Mouse (Mus musculus) small intestine, adult 2 months (tissue): ENCODE measurements at regions not wholly inside any gene's neighbourhood (a gene's known extent, or its start where the extent isn't known, plus 50 kb on each side); places are given as distances from the start of the nearest gene placed in this dataset.

Experiments
- H3K27ac ChIP-seq: fragments of 200-500 bp; 2 replicates; pipeline ENCODE4 v1.5.1; 2012; ENCODE audit warnings: low read depth, low read length, control low read depth, inconsistent platforms; ENCODE audit not compliant: insufficient read depth
- H3K27me3 ChIP-seq: fragments of 200-500 bp; 2 replicates; pipeline ENCODE4 v1.6.1; 2012; ENCODE audit warnings: mild to moderate bottlenecking, moderate library complexity, low read length, inconsistent platforms; ENCODE audit not compliant: control insufficient read depth, insufficient read depth
- H3K36me3 ChIP-seq: fragments of 200-500 bp; 2 replicates; pipeline ENCODE4 v1.6.1; 2012; ENCODE audit warnings: mild to moderate bottlenecking, low read length, control low read depth, inconsistent platforms; ENCODE audit not compliant: control insufficient read depth, insufficient read depth
- H3K4me1 ChIP-seq: fragments of 200-500 bp; 2 replicates; pipeline ENCODE4 v1.6.1; 2012; ENCODE audit warnings: low read length, inconsistent platforms, mixed read lengths; ENCODE audit not compliant: control insufficient read depth, insufficient read depth, insufficient read length
- H3K4me3 ChIP-seq: fragments of 200-500 bp; 2 replicates; pipeline ENCODE4 v1.5.1; 2012; ENCODE audit warnings: low read depth, mild to moderate bottlenecking, control low read depth, inconsistent platforms, low read length, moderate library complexity
- CTCF ChIP-seq: fragments of 200-500 bp; IDR thresholded peaks from 2 replicates; pipeline ENCODE4 v1.5.1; 2012; ENCODE audit warnings: low read depth, mild to moderate bottlenecking, control low read depth, inconsistent platforms, low read length, moderate library complexity, mixed read lengths; ENCODE audit not compliant: insufficient replicate concordance, insufficient read length; ENCODE audit errors: extremely low read depth
- POLR2A ChIP-seq: fragments of 200-500 bp; IDR thresholded peaks from 2 replicates; pipeline ENCODE4 v1.6.1; 2012; ENCODE audit warnings: low read depth, mild to moderate bottlenecking, control low read depth, inconsistent platforms, low read length, moderate library complexity
- WGBS: fragments of 180-500 bp; shearing (Covaris S2); methylation state at CpG from one replicate; pipeline ENCODE4 v1.1.7; 2018; 5-methylcytosine and 5-hydroxymethylcytosine counted together

DNA sequence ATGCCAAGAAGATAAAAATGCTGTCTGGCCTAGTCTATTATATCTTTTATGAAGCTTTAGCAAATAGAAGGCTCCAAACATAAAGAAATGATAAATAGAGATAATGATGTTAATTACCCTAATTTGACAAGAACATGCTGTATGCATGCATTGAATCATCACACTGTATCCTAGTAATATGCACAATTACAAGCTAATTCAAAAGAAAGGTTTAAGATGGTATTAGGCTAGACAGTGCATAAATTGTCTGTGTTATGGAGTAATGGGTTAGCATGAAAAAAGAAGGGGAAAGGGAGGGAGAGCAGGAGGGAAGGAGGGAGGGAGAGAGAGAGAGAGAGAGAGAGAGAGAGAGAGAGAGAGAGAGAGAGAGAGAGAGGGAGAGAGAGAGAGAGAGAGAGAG, 604.7 kb downstream of the Ipo11 start:
- no peaks in the 10 kb centered on the region for H3K27me3 ChIP-seq
- no peak overlapping the region for H3K27ac ChIP-seq
- no peaks in the 10 kb centered on the region for H3K4me1 ChIP-seq
- H3K36me3 ChIP-seq = no peaks in the 10 kb centered on the region
- TF ChIP-seq POLR2A = no peak
- TF ChIP-seq CTCF = no peak
- no peak overlapping the region for H3K4me3 ChIP-seq

DNA sequence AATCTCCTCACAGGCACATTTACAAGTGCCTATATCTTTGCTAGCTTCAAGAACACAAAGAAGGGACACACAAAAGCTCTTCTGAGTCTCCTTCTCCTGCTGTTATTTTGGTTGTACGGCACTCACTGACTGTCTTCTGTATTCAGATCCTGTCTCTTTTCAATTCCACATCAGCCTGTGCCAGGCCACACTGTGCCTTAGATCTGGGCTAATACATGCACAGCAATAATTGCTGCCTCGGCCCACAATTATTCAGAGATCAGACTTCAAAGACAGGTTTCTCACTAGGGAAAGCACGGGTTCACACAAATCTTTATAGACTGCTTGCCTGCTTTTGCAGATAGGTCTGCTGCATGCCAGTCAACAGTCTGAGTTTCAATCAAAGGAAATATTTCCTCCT, 617.8 kb downstream of the Ipo11 start:
- WGBS = 84% methylated on average over 3 of the region's 3 CpGs
- TF ChIP-seq CTCF = no peak
- TF ChIP-seq POLR2A = no peak
- no peaks in the 10 kb centered on the region for H3K27me3 ChIP-seq

DNA sequence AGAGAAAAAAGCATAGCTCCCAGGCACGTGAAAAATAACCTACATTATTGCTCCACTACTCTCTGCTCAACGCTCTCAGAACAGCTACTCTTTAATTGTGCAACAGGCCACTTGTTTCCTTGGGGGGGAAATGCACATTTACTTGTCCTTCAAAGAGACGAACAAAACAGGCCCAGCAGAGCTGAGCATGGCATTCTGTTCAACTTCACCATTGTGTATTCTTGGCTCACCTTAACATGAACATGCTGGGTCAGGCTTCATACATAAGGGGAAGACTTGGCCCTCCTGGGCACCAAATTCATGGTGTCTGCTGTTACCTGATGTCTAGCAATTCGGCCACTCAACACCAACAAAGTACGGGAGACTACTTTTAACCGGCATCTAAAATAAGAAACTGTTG, 618.3 kb downstream of the Ipo11 start:
- no peak for TF ChIP-seq POLR2A
- no peak for TF ChIP-seq CTCF
- no peaks in the 10 kb centered on the region for H3K4me1 ChIP-seq
- no peak overlapping the region for H3K4me3 ChIP-seq
- H3K36me3 ChIP-seq = no peaks in the 10 kb centered on the region
- WGBS = 80% methylated on average over 6 of the region's 6 CpGs
- H3K27ac ChIP-seq = no peak overlapping the region
- H3K27me3 ChIP-seq = no peaks in the 10 kb centered on the region

More for the DNA sequence above, 617.8 kb downstream of the Ipo11 start:
- Histone ChIP-seq H3K4me1 (no peaks in the 10 kb centered on the region), H3K36me3 (no peaks in the 10 kb centered on the region), H3K4me3 (no peak overlapping the region), H3K27ac (no peak overlapping the region)

DNA sequence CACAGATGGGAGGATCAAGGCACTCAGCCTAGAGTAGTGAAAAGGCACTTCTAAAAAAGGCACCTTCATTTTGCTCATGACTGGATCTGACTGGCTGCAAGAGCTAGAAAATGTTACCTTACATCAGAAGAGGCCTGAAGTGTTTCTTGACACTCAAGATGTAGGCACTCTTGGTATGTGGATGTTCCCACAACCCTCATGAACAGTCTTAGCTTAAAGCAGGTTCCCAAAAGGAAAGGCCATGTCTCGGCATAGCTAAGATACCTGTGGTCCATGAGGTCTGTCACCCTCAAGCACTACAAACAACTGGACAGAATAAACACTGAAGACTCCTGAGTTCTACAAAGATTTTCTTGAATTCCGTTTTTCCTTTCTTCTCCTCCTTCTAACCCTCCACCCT, 619.5 kb downstream of the Ipo11 start:
- H3K4me1 ChIP-seq = no peaks in the 10 kb centered on the region
- H3K27ac ChIP-seq = no peak overlapping the region
- H3K4me3 ChIP-seq = no peak overlapping the region
- no peak for TF ChIP-seq POLR2A
- no peak for TF ChIP-seq CTCF
- H3K27me3 ChIP-seq = no peaks in the 10 kb centered on the region
- no peaks in the 10 kb centered on the region for H3K36me3 ChIP-seq
- 78% methylated on average over 2 of the region's 2 CpGs for WGBS

DNA sequence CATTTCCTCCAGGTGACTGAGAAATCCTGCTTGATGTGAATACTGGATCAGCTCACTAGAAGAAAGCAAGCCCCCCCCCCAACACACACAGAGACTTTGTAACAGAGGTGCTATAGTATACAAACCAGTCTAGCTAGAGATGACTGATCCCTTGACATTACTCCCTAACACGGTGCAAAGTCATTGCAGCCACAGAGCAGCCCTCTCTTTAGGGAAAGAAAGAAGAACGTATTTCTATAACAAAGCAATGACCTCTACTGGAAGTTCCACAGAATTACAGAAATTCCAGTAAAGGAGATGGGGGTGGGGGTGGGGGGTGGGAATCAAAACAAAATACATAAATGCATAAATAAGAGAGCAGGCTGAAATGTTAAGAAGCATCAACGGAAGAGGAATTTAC, 655.6 kb downstream of the Ipo11 start:
- Histone ChIP-seq H3K36me3 (no peaks in the 10 kb centered on the region), H3K27me3 (no peaks in the 10 kb centered on the region), H3K4me3 (no peak overlapping the region), H3K4me1 (no peaks in the 10 kb centered on the region), H3K27ac (no peak overlapping the region)
- TF ChIP-seq POLR2A = no peak
- no peak for TF ChIP-seq CTCF
- WGBS = 49% methylated on average over 3 of the region's 3 CpGs

DNA sequence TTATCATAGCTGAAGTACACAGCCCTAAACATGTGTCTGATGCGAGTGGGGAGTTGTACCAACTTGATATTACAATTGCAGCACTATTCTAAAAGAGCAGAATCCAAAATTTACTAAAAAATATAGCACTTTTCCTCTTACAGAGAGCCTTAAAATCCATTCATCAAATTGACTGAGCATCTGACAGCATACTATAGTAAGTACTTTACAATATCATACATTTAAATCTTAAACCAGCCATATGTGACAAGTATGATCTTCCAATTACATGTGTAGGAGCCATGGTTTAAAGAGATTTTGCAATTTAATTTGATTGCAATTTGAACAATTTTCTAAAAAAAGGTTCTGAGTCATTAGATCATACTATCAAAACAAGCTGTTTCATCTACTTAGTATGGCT, 676.9 kb downstream of the Ipo11 start:
- Histone ChIP-seq H3K27me3 (no peaks in the 10 kb centered on the region), H3K36me3 (no peaks in the 10 kb centered on the region), H3K27ac (no peak overlapping the region), H3K4me1 (no peaks in the 10 kb centered on the region), H3K4me3 (no peak overlapping the region)
- TF ChIP-seq POLR2A (no peak), CTCF (no peak)
- WGBS = 50% methylated on average over 1 of the region's 1 CpGs
